Mouse (Mus musculus): ENCODE measurements around the gene Slc39a8. TPM values are rescaled to one million over a fixed set of nuclear protein-coding genes. Genes with fewer than 3 reads are reported as not detected.

Slc39a8 gene
- total and polyA plus RNA-seq, 3 experiments: 19.8 to 21.5 TPM; not detected in 1

- Histone ChIP-seq H3K4me3 (ENCODE audit: control insufficient read depth in 1 of 2, insufficient read depth in 1 of 2, low read depth in 2 of 2, low read length in 2 of 2) (no peak overlapping the region), H3K9ac (ENCODE audit: control insufficient read depth, low read depth, low read length, poor library complexity, severe bottlenecking) (no peak overlapping the region), H3K4me1 (ENCODE audit: control insufficient read depth in 1 of 2, insufficient read depth in 2 of 2, low read length in 2 of 2) (peaks cover 15 to 18% of the 10 kb centered on the region in 2 experiments), H3K9me3 (replicated peaks; ENCODE audit: insufficient read depth, low read length) (no peaks in the 10 kb centered on the region), H3K27ac (ENCODE audit: control insufficient read depth, low read depth, low read length) (no peak overlapping the region), H3K79me2 (ENCODE audit: control insufficient read depth, insufficient read depth, low read length, poor library complexity) (no peaks in the 10 kb centered on the region), H3K27me3 (ENCODE audit: control insufficient read depth in 1 of 2, insufficient read depth in 2 of 2, low read length in 2 of 2) (no peaks in the 10 kb centered on the region), H3K36me3 (ENCODE audit: control insufficient read depth in 1 of 2, insufficient read depth in 2 of 2, low read length in 2 of 2) (peaks cover 0 to 24% of the 10 kb centered on the region in 2 experiments; a peak in 2 of 4 replicates)
- no peak for DNase-seq (ENCODE audit: low read depth, low spot score)
- TF ChIP-seq USF1 (IDR thresholded peaks at IDR 0.05; ENCODE audit: low read depth, low read length): no peak
- no peak for TF ChIP-seq BHLHE40 (IDR thresholded peaks at IDR 0.05; ENCODE audit: borderline replicate concordance, low read depth, low read length)
- TF ChIP-seq MEF2A (IDR thresholded peaks at IDR 0.05; ENCODE audit: extremely low read depth, insufficient replicate concordance, low read depth, low read length, poor library complexity, severe bottlenecking): no peak
- TF ChIP-seq SIN3A (IDR thresholded peaks at IDR 0.05; ENCODE audit: low read length): no peak
- TF ChIP-seq JUND (IDR thresholded peaks at IDR 0.05; ENCODE audit: low read depth, low read length): no peak
- no peak for TF ChIP-seq CTCF (IDR thresholded peaks at IDR 0.05 in 2 of 3, conservative IDR thresholded peaks at IDR 0.05 in 1 of 3; ENCODE audit: control insufficient read depth in 1 of 3, insufficient read depth in 1 of 3, low read depth in 2 of 3, low read length in 3 of 3, poor library complexity in 1 of 3, severe bottlenecking in 1 of 3)
- TF ChIP-seq KAT2A (conservative IDR thresholded peaks at IDR 0.05; ENCODE audit: low read depth, low read length): no peak
- TF ChIP-seq ELF1 (IDR thresholded peaks at IDR 0.05; ENCODE audit: low read depth, low read length): no peak
- no peak for TF ChIP-seq POLR2A (IDR thresholded peaks at IDR 0.05; ENCODE audit: control insufficient read depth in 1 of 2, insufficient read depth in 1 of 2, low read depth in 1 of 2, low read length in 2 of 2, poor library complexity in 1 of 2)
- TF ChIP-seq NELFE (IDR thresholded peaks at IDR 0.05; ENCODE audit: low read depth, low read length): no peak
- TF ChIP-seq USF2 (IDR thresholded peaks at IDR 0.05; ENCODE audit: borderline replicate concordance in 1 of 2, insufficient read depth in 1 of 2, low read depth in 1 of 2, low read length in 2 of 2): no peak
- TF ChIP-seq CHD2 (IDR thresholded peaks at IDR 0.05; ENCODE audit: low read length): no peak
- no peak for TF ChIP-seq GATA1 (IDR thresholded peaks at IDR 0.05; ENCODE audit: low read depth, low read length)
- TF ChIP-seq UBTF (IDR thresholded peaks at IDR 0.05; ENCODE audit: borderline replicate concordance, insufficient read depth, low read depth, low read length): no peak
- TF ChIP-seq RAD21 (IDR thresholded peaks at IDR 0.05; ENCODE audit: low read depth, low read length): no peak
Observed at GRCm38 (mm10) chr3:135839535-135839934, 14.5 kb downstream of the Slc39a8 start.

GRCm38 (mm10) chr3:135840185-135840584, 15.1 kb downstream of the Slc39a8 start:
- no peak overlapping the region for H3K9ac ChIP-seq (ENCODE audit: control insufficient read depth, low read depth, low read length, poor library complexity, severe bottlenecking)
- no peaks in the 10 kb centered on the region for H3K27me3 ChIP-seq (ENCODE audit: control insufficient read depth in 1 of 2, insufficient read depth in 2 of 2, low read length in 2 of 2)
- no peak overlapping the region for H3K27ac ChIP-seq (ENCODE audit: control insufficient read depth, low read depth, low read length)
- no peak overlapping the region for H3K4me3 ChIP-seq (ENCODE audit: control insufficient read depth in 1 of 2, insufficient read depth in 1 of 2, low read depth in 2 of 2, low read length in 2 of 2)
- no peaks in the 10 kb centered on the region for H3K9me3 ChIP-seq (replicated peaks; ENCODE audit: insufficient read depth, low read length)
- TF ChIP-seq POLR2A (IDR thresholded peaks at IDR 0.05; ENCODE audit: control insufficient read depth in 1 of 2, insufficient read depth in 1 of 2, low read depth in 1 of 2, low read length in 2 of 2, poor library complexity in 1 of 2) (no peak), ETS1 (IDR thresholded peaks at IDR 0.05; ENCODE audit: low read depth, low read length) (no peak), MAFK (IDR thresholded peaks at IDR 0.05; ENCODE audit: borderline replicate concordance, low read depth, low read length) (no peak), KAT2A (conservative IDR thresholded peaks at IDR 0.05; ENCODE audit: low read depth, low read length) (no peak), SIN3A (IDR thresholded peaks at IDR 0.05; ENCODE audit: low read length) (no peak), ZNF384 (IDR thresholded peaks at IDR 0.05; ENCODE audit: low read depth, low read length) (no peak), MYB (IDR thresholded peaks at IDR 0.05; ENCODE audit: low read depth, low read length) (no peak), SMC3 (IDR thresholded peaks at IDR 0.05; ENCODE audit: low read depth, low read length) (no peak), UBTF (IDR thresholded peaks at IDR 0.05; ENCODE audit: borderline replicate concordance, insufficient read depth, low read depth, low read length) (no peak), MAZ (IDR thresholded peaks at IDR 0.05; ENCODE audit: low read depth, low read length) (no peak)
- H3K4me1 ChIP-seq (ENCODE audit: control insufficient read depth in 1 of 2, insufficient read depth in 2 of 2, low read length in 2 of 2): peaks cover 15 to 18% of the 10 kb centered on the region in 2 experiments
- H3K36me3 ChIP-seq (ENCODE audit: control insufficient read depth in 1 of 2, insufficient read depth in 2 of 2, low read length in 2 of 2): peaks cover 0 to 27% of the 10 kb centered on the region in 2 experiments; a peak in 2 of 4 replicates
- no peak for DNase-seq (ENCODE audit: low read depth, low spot score)
- H3K79me2 ChIP-seq (ENCODE audit: control insufficient read depth, insufficient read depth, low read length, poor library complexity): no peaks in the 10 kb centered on the region
